Mouse (Mus musculus) right cerebral cortex, postnatal 14 days (tissue): ENCODE data around the gene Eps15l1.

ENCODE experiments used
- DNase-seq: peaks from one replicate; pipeline ENCODE4 v3.0.0; 2022

Eps15l1 gene

DNA sequence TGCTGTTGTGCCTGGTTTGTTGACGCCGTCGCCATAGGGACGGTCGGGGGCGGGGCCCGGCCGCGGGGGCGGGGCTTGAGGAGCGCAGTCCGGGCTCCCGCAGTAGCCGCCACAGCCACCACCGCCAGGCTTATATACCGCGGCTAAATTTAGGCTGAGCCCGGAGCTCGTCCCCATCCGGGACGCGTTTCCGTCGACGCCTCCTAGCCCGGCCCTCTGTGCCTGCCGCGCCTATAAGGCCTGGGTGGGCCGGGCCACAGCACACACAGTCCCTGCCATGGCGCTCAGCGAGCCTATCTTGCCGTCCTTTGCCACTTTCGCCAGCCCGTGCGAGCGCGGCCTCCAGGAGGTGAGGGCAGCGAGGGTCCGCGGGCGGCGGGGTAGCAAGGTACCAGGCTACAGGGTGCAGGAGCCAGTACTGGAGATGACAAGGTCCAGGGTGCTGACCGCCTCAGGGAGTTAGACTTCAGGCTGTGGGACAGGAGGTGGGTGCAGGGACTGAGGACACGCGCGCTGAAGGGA is 102.4 kb downstream of the Eps15l1 start, which contains the start of gene Klf2:
Gene Klf2, plus strand, starts transcription at position 233 of the 522 bp plus-strand sequence.
- peak; percentile 92 for DNase-seq

- no peak for DNase-seq
Measured at GRCm38 (mm10) chr8:72317741-72318301, 103.4 kb downstream of the Eps15l1 start.

- no peak for DNase-seq
Measured at GRCm38 (mm10) chr8:72316053-72316695, 105.1 kb downstream of the Eps15l1 start.

DNA sequence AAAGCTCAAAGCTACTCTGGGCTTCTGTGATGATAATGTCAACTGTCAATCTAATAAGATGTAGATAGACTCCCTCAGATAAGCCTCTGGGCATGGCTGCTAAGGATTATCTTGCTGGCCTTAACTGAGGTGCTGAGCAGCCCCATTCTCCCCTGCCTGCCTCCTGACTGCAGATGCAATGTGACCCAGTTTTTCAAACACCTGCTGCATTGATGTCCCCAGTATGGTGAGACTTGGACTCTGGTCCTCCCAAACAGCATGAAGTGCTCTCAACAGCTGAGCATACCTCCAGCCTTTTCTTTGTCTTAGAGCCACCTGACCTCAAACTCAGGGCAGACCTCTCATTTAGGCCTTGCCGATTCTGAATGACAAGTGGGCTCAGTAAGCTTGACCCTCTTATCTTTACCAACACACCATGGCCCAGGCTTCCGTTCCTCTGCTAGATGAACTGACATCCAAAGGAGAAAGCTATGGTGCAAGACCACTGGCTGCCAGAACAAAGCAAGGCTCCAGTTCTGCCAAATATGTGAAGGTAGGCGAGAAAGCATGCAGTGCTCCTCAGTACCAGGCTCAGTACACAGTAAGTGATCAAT is 108.2 kb downstream of the Eps15l1 start:
- DNase-seq, result no peak

DNA sequence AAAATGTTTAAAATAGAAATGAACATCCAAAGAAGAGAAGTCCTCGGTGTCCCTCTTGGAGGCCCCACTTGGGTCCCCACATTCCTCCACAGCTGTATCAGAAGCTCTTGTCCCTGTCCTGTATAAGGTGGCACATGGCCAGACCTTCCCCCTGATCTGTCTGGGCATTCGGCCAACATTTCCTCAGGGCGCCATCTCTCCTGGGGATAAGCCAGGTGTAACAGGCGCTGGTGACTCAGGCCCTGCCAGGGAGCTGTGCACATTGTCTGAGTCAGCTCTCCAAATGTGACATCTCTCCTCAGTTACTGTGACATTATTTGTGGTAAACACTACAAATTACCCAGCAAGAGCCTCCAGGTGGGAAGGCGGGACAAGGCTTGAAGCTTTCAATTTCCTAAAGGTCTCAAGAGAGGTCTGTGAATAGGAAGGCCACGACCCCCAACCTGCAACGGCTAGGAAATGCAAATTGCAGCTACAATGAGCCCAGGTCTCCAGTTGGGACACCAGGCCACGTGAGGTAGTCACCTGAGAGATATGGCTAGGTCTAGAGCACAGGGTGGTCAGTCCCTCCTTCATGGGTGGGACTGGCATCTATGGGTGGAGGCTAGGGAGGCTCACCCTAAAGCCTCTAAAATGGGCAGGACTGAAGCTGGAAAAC is 110.3 kb downstream of the Eps15l1 start:
- DNase-seq, result peak; percentile 63

GRCm38 (mm10) chr8:72308276-72308675 is 113.0 kb downstream of the Eps15l1 start:
- DNase-seq, result no peak

DNA sequence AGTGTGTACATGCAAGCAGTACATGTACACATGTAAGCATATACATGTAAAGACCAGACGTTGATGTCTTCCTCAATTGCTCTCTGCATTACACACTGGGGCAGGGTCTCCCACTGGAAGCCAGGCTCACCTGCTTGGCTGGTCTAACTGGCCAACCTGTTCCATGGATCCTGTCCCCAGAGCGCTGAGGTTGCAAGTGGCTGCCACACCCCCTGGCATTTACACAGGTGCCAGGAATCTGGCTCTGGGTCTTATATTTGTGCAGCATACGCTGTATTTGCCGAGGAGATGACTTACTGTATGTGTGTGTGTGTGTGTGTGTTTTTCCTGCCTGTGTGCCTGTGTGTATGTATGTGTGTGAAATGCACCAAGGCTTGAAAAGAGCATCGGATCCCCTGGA is 114.3 kb downstream of the Eps15l1 start:
- DNase-seq, result no peak

DNA sequence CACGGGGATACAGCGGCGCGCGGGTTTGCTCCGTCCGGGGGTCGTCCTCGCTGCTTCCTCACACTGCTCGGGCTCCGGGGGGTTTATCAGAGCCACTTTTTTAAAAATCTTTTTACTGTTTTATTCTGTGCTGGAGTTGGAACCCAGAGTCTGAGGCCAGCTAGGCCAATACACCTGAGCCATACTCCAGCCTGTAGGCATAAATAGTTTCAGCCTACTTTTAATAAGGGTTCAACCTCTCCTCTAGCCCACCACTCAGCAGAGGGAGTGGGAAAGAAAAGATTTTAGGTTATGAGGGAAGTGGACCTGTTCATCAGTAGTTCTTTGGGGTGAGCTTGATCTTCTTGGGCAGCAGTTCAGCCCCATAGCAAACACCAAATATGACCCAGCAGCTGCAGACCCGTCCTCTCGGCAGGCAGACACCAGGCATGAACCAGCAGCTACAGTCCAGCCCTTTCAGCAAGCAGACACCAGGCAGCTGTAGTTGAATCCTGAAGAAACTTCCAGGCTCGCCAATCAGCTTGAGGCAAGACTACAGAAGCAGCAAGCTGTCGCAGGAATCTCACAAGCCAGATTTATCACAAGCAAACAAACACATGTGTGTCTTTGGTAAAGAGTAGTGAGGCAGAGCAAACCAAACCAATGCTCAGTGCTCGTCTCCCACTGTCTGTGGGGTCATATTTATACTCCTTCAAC is 115.9 kb downstream of the Eps15l1 start, which contains the start of gene Gm10282:
Gene Gm10282, minus strand, starts transcription at position 51 of the 696 bp plus-strand sequence.
- no peak for DNase-seq

DNA sequence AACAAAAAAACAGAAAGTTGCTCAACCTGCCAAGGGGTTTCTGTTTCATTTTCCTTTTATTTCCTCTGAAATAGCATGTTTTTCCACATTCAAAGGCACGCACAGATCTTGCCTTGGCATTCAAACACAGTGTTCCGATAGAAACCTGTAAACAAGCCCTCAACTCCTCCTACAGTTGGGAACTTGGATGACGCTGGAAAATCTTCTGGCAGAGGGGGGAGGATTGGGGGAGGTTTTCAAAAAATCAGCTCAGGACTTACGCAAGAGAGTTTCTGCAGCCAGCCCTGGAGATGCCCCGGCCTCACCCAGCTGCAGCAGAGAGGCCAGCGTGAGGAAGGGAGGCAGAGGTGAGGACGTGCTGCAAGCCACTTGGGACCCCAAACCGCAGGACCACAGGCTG is 117.6 kb downstream of the Eps15l1 start:
- DNase-seq, result no peak

- DNase-seq, result no peak
Measured at GRCm38 (mm10) chr8:72302986-72303612, 118.2 kb downstream of the Eps15l1 start.

DNA sequence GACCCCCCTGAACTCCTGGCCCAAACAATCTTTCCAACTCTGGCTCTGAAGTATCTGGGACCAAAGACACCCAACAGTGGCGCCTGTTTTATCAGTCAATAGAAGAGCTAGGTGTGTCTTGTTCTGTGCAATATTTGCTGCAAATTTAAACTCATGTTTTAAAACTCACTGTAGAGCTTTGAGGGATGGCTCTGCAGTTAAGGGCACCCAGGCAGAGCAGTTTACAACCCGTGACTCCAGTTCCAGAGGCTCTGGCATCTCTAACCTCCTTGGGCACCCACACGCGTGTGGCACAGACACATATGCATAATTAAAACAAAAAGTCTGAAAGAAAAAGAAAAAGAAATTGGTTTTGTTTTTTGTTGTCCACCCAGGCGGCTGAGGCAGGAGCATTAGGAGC is 119.8 kb downstream of the Eps15l1 start:
- DNase-seq, result no peak

DNA sequence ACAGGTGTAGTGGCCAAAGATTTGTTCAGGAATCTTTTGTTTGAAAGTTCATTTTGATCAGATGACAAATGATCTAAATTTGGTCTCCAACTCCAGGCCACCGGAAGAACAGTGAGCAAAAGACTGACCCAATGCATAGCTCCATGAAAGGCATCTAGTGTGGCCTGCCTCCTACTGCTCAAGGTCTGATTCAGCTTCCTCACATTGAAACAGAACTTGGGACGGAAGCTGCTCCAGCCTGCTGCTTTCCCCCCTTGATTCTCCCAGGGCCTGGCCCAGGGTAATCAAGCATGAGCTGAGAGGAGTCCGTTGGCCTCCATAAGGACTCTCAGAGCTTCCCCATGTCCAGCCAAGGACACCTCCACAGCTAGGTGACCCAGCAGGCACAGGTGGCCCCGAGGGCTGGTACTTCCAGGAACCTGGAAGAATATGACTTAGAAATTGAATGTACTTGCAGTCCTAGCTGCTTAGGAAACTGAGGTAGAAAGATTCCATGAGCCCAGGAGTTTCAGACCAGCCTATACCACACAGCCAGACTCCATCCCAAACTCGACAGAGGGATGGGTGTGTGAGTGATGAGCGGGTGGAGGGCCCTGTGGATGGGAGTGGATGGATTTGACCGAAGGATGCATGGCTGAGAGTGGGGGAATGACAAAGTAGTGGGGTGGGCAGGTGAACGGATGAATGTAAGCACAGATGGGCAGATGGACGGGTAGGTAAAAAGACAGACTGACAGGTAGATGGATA is 120.4 kb downstream of the Eps15l1 start:
- no peak for DNase-seq

DNA sequence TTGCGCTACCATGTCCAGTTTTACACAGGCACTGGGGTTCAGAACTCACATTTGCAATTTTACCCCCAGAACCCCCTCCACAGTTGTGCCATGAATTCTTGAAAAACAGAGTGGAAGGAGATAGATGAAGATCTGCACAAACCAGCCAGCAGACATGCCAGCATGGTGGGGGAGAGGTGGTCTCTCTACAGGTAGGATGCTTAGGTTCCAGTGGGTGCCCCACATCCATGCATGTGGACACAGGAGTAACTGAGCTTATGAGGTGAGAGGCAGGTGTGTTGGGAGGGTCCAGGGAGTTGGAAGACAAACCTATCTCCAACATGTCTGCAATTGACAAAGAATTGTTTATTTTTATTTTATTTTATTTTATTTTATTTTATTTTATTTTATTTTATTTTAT is 122.3 kb downstream of the Eps15l1 start:
- DNase-seq, result no peak

GRCm38 (mm10) chr8:72296561-72296960 is 124.7 kb downstream of the Eps15l1 start:
- DNase-seq, result no peak

- DNase-seq, result peak; percentile 65
Measured at GRCm38 (mm10) chr8:72295679-72296078, 125.6 kb downstream of the Eps15l1 start.

DNA sequence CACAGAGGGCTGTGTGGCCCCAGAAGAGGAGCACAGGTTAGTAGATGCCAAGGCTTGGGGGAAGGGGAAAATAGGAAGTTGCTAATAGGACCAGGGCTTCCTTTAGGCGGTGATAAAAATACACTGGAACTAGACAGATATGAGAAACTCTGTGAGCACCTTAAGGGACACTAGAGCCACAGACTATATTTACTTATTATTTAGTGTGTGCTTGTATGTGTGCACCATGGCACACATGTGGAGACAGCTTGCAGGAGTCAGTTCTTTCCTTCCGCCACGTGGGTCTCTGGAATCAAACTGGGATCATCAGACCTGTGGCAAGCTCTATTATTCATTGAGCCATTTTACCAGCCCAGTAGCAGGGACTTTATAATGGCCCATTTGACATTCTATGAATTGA is 126.1 kb downstream of the Eps15l1 start:
- no peak for DNase-seq

GRCm38 (mm10) chr8:72293309-72293708 is 128.0 kb downstream of the Eps15l1 start:
- no peak for DNase-seq

- no peak for DNase-seq
Measured at GRCm38 (mm10) chr8:72291104-72291503, 130.2 kb downstream of the Eps15l1 start.
